Mouse (Mus musculus) liver, postnatal 0 days (tissue): ENCODE measurements at regions not wholly inside any gene's neighbourhood (a gene's known extent, or its start where the extent isn't known, plus 50 kb on each side); places are given as distances from the start of the nearest gene placed in this dataset.

Experiments used
- CTCF ChIP-seq: sonication (generic); IDR thresholded peaks from 2 replicates; pipeline ENCODE4 v1.5.1; 2016; ENCODE audit warnings: antibody characterized with exemption, low read depth
- EP300 ChIP-seq: IDR thresholded peaks from 2 replicates; pipeline ENCODE4 v1.6.1; 2016; ENCODE audit warnings: antibody characterized with exemption, low read depth, mild to moderate bottlenecking

GRCm38 (mm10) chr12:32469863-32470262 is 91.4 kb downstream of the Ccdc71l start:
- no peak for TF ChIP-seq EP300
- no peak for TF ChIP-seq CTCF
